In the genomic region with DNA sequence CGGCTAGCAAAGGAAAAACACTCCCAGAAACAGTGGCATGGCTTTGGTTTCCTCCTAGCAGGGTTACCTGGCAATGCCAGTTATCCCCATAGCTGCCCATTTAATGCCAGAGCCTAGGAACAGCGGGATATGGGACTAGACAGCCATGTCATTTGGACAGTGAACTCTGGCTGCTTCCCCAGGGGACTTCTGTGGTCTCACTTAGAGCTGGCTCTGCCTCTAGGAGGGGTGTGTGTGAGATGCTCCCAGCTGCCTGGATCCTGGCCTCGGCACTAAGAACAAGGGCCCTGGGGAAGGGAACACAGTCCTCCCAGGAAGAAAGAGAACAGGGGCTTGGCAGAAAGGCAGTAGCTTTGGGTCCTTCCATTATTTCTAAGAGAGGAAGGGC, we compare ENCODE assay signal across 9 mouse cellular contexts.
DNase-seq lines count a peak whose midpoint lies in the region; ATAC-seq and TF ChIP-seq lines count a peak whose summit lies in the region.
"Had no signal": no experiment of that assay in that cellular context is flagged by ENCODE, and none has a peak within 500 bp of the region (broad histone marks: within the 10 kb centered on the region; RNA-seq: fewer than 3 reads in every experiment).

No protein-coding gene starts in this region.

- H3K4me3 ChIP-seq in kidney, embryonic 15.5 days (replicated peaks) = peak overlapping the region; percentile 49
- H3K4me3 ChIP-seq in kidney, adult 2 months (ENCODE audit: insufficient read depth, low read depth, low read length) = no peak overlapping the region
- peak overlapping the region; percentile 52 for H3K4me3 ChIP-seq in hindbrain, embryonic 11.5 days (ENCODE audit: low read depth, low read length)
- peak overlapping the region; percentile 69 for H3K4me3 ChIP-seq in midbrain, postnatal 0 days (ENCODE audit: low read depth, low read length)

- no peak for TF ChIP-seq CTCF in kidney, adult 2 months (conservative IDR thresholded peaks at IDR 0.05; ENCODE audit: insufficient read depth, insufficient read length, low read depth, low read length)
- TF ChIP-seq CTCF in midbrain, postnatal 0 days (IDR thresholded peaks at IDR 0.05) = no peak

- peak overlapping the region; percentile 80 for H3K27ac ChIP-seq in kidney, embryonic 15.5 days
- H3K27ac ChIP-seq in kidney, adult 2 months (ENCODE audit: insufficient read depth, low read depth, low read length) = no peak overlapping the region
- H3K27ac ChIP-seq in hindbrain, embryonic 11.5 days (ENCODE audit: low read depth, low read length) = peak overlapping the region; percentile 95
- H3K27ac ChIP-seq in midbrain, postnatal 0 days (ENCODE audit: low read depth, low read length) = peak overlapping the region; percentile 99
- H3K27ac ChIP-seq: macrophage had no signal

- no peaks in the 10 kb centered on the region for H3K9me3 ChIP-seq in kidney, embryonic 15.5 days (replicated peaks)
- no peaks in the 10 kb centered on the region for H3K9me3 ChIP-seq in hindbrain, embryonic 11.5 days (ENCODE audit: control insufficient read depth, low read length)
- H3K9me3 ChIP-seq in midbrain, postnatal 0 days (ENCODE audit: low read length) = no peaks in the 10 kb centered on the region

- no peak for DNase-seq in kidney, adult 2 months
- DNase-seq in cerebellum, postnatal 25 days = peak; percentile 54 to 61
- no peak for DNase-seq in hindbrain, embryonic 11.5 days (ENCODE audit: low spot score)
- peak; percentile 84 for DNase-seq in midbrain, postnatal 0 days (ENCODE audit: low spot score)
- DNase-seq in testis, postnatal 14 days (ENCODE audit: low spot score) = no peak
- DNase-seq in gastrocnemius, postnatal 10 days = no peak
- no peak for DNase-seq in thymus, postnatal 25 days

- H3K27me3 ChIP-seq in kidney, embryonic 15.5 days = no peaks in the 10 kb centered on the region
- no peaks in the 10 kb centered on the region for H3K27me3 ChIP-seq in kidney, adult 2 months (replicated peaks; ENCODE audit: control insufficient read depth, insufficient read depth, low read length)
- H3K27me3 ChIP-seq in hindbrain, embryonic 11.5 days (ENCODE audit: control insufficient read depth, insufficient read depth, low read length) = no peaks in the 10 kb centered on the region
- H3K27me3 ChIP-seq in midbrain, postnatal 0 days (ENCODE audit: insufficient read depth, low read length) = no peaks in the 10 kb centered on the region

- TF ChIP-seq POLR2A in kidney, adult 2 months (IDR thresholded peaks at IDR 0.05; ENCODE audit: low read depth, low read length) = no peak

- H3K4me2 ChIP-seq in kidney, embryonic 15.5 days = peak overlapping the region; percentile 72
- peak overlapping the region; percentile 39 for H3K4me2 ChIP-seq in hindbrain, embryonic 11.5 days (replicated peaks; ENCODE audit: low read depth, low read length)
- H3K4me2 ChIP-seq in midbrain, postnatal 0 days (ENCODE audit: low read depth, low read length, poor library complexity, severe bottlenecking) = peak overlapping the region; percentile 95

- H3K9ac ChIP-seq in kidney, embryonic 15.5 days = peak overlapping the region; percentile 36
- H3K9ac ChIP-seq in hindbrain, embryonic 11.5 days (ENCODE audit: low read depth, low read length) = peak overlapping the region; percentile 81
- H3K9ac ChIP-seq in midbrain, postnatal 0 days (replicated peaks; ENCODE audit: low read length, poor library complexity, severe bottlenecking) = peak overlapping the region; percentile 88

- H3K36me3 ChIP-seq in kidney, embryonic 15.5 days = no peaks in the 10 kb centered on the region
- H3K36me3 ChIP-seq in kidney, adult 2 months (ENCODE audit: control insufficient read depth, insufficient read depth, low read length) = no peaks in the 10 kb centered on the region
- H3K36me3 ChIP-seq in hindbrain, embryonic 11.5 days (ENCODE audit: control insufficient read depth, insufficient read depth, low read length) = no peaks in the 10 kb centered on the region
- peaks cover 4% of the 10 kb centered on the region for H3K36me3 ChIP-seq in midbrain, postnatal 0 days (ENCODE audit: insufficient read depth, low read length)

- no peak for ATAC-seq in kidney, embryonic 15.5 days (replicated peaks; ENCODE audit: low FRiP score)
- peak; percentile 66 for ATAC-seq in hindbrain, embryonic 11.5 days (ENCODE audit: low FRiP score)
- ATAC-seq in midbrain, postnatal 0 days (ENCODE audit: low FRiP score) = peak; percentile 45

- 14% methylated on average over 3 of the region's 3 CpGs for WGBS in kidney, embryonic 15.5 days
- 47% methylated on average over 3 of the region's 3 CpGs for WGBS in kidney, adult 2 months
- WGBS in hindbrain, embryonic 11.5 days = 13% methylated on average over 3 of the region's 3 CpGs
- 3% methylated on average over 3 of the region's 3 CpGs for WGBS in midbrain, postnatal 0 days

- H3K4me1 ChIP-seq in kidney, embryonic 15.5 days = peaks cover 58% of the 10 kb centered on the region
- 0 out of 2 replicates have a peak, but pooled peaks cover 8% of the 10 kb centered on the region for H3K4me1 ChIP-seq in kidney, adult 2 months (ENCODE audit: control insufficient read depth, insufficient read depth, low read length)
- H3K4me1 ChIP-seq in hindbrain, embryonic 11.5 days (replicated peaks; ENCODE audit: control insufficient read depth, insufficient read depth, low read length) = peaks cover 8% of the 10 kb centered on the region
- H3K4me1 ChIP-seq in midbrain, postnatal 0 days (ENCODE audit: insufficient read depth, low read length) = peaks cover 29% of the 10 kb centered on the region

Comparison
In these comparisons a context has a peak if more than half of its experiments do, and no peak if none do; other contexts are left out.
1. H3K4me2 ChIP-seq: peak in every context shown above with its lines; median percentile 95 in midbrain, postnatal 0 days; 72 in kidney, embryonic 15.5 days; 39 in hindbrain, embryonic 11.5 days.
2. H3K9ac ChIP-seq: peak in every context shown above with its lines; median percentile 88 in midbrain, postnatal 0 days; 81 in hindbrain, embryonic 11.5 days; 36 in kidney, embryonic 15.5 days.
3. DNase-seq: peak in cerebellum, postnatal 25 days (2 of 2) and midbrain, postnatal 0 days (single experiment); none in kidney, adult 2 months (single experiment), hindbrain, embryonic 11.5 days (single experiment), testis, postnatal 14 days (single experiment), gastrocnemius, postnatal 10 days (single experiment) and thymus, postnatal 25 days (single experiment).